Mouse (Mus musculus): Measurements from ENCODE around the gene Mrpl41. TPM values are rescaled to one million over a fixed set of nuclear protein-coding genes. Genes with fewer than 3 reads are reported as not detected.

Gene Mrpl41
- total RNA-seq (2015) (38.3 and 46.3 TPM in 2 replicates), total RNA-seq (2017) (69.8 and 73.4 TPM in 2 replicates)

DNA sequence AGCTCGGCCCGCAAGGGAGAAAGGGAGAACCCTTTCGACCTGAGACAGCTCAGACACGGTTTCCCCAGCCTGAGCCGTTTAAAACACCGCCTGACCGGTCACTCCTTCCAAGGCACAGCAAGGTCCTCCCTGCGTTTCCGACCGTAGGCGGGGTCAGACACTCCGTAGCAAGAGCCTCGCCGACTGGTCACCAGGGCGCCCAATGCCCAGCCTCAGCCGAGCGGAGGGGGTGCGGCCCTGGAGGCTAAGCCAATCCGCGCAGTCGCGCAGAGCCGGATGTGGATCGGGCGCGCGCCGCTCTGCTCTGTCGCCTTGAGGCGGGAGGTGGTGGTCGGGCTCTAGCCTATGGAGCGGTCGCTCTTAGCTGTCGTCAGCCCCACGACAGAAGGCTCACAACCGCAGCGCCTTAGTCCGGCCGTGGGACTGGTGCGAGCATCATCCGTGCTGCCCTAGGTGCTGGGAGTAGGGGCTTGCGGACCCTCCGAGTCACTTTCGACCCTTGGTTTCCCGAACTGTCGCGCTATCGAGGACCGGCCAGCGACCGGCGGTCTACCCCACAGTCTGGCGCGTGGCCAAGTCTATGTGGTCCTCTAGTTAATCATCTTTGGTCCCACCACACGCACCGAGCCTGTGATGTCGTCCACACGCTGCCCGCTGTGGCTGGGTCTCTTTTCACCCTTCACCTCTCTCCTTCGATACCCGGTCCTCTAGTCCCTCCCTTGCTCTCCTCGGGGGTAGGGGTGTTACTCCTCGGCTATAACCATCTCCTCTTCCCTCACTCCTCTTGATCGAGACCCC lies at the start of gene Mrpl41:
TSS of gene Mrpl41 (minus strand) at position 193 of the 798 bp plus-strand sequence.
- peak; percentile 77 for ATAC-seq (ENCODE audit: poor library complexity, severe bottlenecking)

DNA sequence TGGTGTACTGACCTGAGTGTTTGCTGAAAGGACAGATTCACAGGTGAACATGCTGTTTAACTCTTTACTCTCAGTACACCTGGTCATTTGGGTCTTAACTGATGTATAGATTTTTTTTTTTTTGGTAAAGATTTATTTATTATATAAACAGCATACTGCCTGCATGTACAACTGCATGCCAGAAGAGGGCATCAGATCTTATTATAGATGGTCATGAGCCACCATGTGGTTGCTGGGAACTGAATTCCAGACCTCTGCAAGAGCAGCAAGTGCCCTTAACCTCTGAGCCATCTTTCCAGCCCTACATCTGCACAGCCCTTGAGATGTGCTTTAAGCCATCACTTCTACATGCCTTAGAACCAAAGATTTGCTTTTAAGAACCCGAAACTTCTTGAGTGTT lies 47.8 kb upstream of the Mrpl41 start:
- no peak for ATAC-seq (ENCODE audit: poor library complexity, severe bottlenecking)

DNA sequence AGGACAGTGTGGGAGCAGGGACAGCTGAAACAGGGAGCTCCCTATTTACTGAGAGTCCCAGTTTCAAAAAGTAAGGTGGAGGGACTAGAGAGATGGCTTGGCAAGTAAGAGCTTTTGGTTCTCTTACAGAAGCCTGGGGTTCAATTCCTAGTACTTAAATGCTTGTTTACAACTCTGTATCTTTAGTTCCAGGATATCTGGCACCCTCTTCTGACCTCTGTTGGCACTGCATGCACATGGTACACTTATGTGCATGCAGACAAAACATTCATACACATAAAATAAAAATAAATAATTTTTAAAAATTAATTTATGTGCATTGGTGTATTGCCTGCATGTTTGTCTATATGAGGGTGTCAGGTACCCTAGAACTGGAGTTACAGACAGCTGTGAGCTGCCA lies 33.4 kb upstream of the Mrpl41 start:
- no peak for ATAC-seq (ENCODE audit: poor library complexity, severe bottlenecking)

DNA sequence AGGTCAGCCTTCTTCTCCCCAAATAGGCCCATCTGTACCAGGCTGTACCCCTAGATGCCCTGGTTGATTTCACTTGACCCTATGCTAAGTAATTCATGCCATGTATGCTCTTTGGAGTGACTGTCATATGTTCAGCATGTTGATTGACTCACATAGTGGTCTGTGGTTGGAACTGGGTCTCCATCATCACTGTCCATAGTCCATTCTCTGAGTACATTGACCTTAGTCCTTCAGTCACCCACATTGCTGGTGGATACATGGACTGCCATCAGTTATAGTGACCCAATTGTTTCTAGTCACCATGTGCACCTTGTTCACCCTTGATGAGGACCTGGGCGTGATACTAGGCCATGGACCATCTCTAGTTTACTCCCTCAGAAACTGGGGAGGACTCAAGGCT lies 31.9 kb upstream of the Mrpl41 start:
- no peak for ATAC-seq (ENCODE audit: poor library complexity, severe bottlenecking)

DNA sequence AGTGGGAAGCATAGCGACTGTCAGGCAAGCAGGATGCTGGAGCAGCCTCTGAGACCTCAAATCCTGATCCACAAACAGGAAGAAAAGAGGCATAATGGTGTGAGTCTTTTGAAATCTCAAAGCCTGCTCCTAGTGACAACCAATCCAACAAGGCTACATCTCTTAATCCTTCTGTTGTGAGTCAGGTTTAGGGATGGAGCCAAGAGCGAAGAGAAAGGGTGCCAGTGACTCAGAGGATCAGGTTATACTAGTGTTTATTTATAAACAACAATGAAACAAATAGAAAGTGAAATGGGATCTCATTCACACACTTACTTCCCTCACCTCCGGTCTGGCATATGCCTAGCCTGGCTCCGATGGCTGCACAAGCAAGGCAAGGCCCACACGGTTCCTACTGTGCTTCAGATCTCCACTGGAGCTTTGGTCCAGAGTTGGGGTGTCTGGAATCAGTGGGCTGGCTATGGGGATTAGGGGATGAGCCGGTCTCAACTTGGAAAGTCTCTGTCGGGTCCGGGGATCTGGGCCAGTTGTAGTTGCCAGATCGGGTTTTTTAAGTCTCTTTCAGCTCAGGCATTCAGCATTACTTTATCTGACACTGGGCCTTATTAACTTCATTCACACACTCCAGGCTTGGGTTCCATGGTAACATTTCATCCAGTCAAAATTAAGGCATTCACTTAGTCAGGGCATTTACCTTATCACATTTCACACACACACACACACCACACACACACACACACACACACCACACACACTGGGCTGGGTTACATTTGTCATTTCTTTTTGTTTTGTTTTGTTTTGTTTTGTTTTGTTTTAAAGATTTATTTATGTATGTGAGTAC lies 29.3 kb upstream of the Mrpl41 start:
- ATAC-seq (ENCODE audit: poor library complexity, severe bottlenecking): no peak

DNA sequence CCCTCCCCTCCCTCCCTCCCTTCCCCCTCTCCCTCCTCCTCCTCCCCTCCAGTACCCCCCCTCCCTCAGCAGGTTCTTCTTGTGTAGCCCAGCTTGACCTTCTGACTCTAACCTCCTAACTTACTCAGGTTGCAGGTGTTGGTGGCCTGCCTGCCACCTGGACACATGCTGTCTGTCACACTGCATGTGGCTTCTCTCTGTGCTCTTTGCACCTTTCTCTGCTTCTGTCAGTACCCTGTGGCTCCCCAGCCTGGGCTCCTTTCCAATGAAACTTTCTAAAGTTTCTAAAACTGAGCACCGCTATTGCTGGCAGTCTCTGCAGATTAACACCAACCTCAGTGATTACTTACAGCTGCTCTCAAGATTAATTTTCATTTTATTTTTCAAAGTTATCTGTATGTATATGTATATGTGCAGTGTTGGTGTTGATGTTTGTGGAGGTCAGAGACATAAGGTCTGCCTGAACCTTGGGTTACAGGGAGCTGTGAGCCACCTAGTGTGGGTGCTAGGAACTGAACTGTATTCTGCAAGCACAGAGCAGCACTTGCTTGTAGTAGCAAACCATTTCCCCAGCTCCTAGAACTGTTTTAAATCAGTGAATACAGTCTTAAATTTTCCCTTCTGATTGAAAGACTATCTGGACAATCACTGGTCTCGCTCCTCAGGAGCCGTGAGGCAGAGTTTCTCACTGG lies 25.8 kb upstream of the Mrpl41 start:
- no peak for ATAC-seq (ENCODE audit: poor library complexity, severe bottlenecking)

DNA sequence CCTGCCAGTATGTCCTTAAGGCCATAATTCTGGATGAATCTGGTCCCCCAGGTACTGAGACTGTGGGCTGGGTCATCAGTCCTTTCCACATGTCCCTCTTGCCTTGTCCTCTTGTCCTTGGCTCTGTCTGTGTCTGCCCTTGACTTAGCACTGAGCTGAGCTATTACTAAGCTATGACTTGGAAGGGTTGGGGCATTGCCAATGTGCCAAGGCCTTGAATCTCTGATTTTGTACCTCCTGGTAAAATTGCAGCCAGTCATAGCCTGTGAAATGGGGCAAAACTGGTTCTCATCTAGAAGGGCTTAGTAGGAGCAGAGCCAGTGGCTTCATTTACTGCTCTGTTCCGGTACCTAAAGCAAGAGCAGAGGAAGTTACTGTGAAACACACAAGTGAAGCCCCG lies 21.6 kb upstream of the Mrpl41 start:
- ATAC-seq (ENCODE audit: poor library complexity, severe bottlenecking): no peak

DNA sequence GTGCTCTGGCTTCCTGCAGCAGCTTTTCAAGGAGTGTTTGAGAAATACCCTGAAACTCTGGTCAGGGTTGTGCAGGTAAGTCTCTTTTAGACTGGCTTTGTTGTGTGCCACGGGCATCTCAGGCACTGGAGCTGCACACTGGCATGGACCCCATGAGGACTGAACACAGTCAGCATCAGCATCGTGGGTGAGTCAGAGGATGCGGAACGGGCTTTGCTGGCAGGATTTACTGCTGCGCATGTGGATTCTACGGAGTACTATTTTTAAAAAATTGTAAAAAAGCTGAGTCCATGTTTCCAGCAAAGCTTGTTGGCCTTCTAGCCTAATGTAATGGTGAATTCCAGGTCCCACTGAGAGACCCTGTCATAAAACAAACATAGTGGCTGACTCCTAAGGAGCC lies 20.4 kb upstream of the Mrpl41 start:
- ATAC-seq (ENCODE audit: poor library complexity, severe bottlenecking): no peak

DNA sequence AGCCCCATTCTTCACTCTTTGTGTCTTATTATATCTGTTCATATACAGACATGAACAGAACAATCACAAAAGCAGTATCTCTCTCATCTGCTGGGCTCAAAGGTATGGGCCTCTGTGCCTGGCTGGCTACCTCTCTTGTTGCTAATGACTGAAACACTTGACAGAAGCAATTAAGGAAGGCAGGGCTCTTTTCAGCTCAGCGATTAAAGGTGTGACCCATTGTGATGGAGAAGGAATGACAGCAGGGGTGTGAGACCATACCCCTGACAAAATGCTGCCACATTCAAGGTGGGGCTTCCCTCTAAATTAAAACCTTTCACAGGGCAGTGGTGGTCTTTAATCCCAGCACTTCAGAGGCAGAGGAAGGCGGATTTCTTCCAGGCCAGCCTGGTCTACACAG lies 12.9 kb upstream of the Mrpl41 start:
- no peak for ATAC-seq (ENCODE audit: poor library complexity, severe bottlenecking)

DNA sequence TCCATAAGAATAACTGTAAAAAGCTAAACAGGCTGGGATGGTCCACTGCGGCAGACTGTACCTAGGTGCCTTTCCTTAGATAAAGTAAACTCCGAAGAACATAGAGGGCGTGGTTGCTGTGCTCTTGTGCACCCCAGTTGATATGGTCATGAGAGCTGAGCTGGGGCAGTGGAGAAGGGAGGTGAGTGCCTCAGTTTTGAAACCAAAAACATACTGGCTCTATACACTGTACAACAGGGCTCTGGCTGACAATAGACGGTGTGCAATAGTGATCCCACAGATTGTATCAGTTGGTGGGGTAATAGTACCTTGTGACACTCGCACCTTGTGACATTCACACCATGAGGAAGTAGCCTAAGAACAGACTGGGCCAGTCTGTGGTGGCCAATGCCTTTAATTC lies 2.1 kb upstream of the Mrpl41 start:
- ATAC-seq (ENCODE audit: poor library complexity, severe bottlenecking): peak; percentile 53

DNA sequence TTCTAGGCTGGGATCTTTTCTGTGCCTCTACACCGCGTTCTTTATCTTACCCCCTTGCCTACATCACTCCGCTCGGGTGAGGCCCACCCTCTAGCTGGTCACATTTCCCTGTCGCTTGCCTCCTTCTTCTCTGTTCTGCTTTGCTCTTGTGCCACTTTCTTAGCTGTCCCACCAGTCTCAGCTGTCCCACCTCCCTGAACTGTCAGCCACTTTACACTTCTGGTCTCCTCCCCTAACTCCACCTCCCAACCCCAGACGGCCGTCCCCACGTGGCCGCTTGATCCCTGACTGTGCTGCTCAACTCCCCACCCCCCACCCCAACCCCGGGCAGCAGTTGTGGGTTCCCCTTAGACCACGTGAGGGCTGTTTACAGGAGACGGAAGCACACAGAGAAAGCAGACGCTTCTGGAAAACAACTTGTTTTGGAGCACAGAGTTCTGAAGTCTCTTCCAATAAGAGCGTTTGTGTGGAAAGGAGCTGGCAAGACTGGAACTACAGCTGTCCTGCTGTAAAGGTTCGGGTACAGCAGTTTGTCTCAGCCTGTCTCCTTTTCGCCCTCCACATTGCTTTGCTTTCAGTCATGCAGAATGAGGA lies 903 bp upstream of the Mrpl41 start, which contains the start of gene Pnpla7:
TSS of gene Pnpla7 (plus strand) at position 330 of the 594 bp plus-strand sequence.
- peak; percentile 63 for ATAC-seq (ENCODE audit: poor library complexity, severe bottlenecking)

DNA sequence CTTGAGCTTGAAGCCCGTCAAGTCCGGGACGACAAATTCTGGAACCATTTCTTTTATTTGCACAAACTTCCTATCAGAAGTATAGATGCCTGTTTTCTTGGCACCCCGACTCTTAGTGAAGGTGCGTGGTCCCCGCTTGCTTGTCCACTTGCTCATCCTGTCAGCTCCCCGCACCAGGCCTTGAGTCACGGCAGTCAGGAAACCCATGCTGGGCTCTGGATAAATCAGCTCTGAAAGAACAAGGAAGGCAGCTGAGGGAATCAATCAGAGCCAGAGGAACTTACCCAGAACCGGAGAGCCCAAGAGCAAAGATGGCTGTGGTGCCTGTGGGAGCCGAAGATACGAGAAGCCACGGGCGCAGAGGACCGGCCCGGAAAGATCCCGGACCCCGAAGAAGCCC lies 446 bp downstream of the Mrpl41 start:
- peak; percentile 3; the same call in 1 of the 2 replicates for ATAC-seq (ENCODE audit: poor library complexity, severe bottlenecking)

DNA sequence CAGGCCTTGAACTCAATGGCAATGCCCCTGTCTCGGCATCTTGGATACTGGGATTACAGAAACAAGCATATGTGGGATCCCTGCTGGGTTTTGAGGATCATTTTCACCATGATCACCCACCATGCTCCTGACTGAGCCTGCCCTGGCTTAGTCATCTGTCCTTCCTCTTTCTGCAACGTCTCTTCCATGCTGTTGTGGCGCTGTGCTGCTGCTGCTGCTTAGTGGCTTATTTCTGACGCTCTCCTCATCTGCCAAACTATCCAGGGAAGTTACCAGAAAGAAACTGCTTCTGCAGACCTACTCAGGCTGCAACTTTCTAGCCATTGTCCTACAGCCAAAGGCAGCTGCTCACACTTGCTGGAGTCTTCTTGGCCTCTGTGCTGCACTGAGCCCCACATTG lies 4.5 kb downstream of the Mrpl41 start:
- no peak for ATAC-seq (ENCODE audit: poor library complexity, severe bottlenecking)

DNA sequence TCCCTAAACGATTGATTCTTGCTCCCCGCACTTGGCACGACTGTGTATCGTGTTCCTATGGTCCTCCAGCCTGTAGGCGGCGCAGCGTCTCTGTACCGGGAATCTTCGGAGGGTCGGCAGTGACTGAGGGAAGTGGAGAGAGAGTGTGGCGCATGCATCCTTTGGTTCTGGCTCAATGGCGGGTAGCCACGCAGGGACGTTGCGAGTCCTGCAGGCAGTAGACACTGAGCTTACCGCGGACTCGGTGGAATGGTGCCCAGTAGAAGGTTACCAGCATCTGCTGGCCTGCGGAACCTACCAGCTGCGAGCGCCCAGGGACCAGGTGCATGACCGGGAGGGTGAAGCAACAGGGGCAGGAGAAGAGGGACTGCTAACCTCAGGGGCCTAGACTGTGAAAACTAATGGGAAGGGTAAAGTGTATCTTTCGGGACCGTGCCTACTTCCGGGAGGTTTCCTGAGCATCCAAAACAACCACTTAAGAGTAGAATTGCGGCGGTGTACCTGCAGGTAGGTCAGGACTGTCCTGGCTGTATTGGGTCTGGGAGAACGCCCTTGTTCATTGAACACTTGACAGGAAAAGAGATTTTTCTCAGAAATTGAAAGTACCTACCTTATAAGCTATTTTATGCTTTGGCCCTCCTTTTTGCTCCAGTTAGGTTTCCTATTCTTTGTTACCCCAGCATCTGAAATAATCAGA lies 12.4 kb downstream of the Mrpl41 start, which contains the start of gene Dph7:
TSS of gene Dph7 (plus strand) at position 97 of the 697 bp plus-strand sequence.
- peak; percentile 100 for ATAC-seq (ENCODE audit: poor library complexity, severe bottlenecking)

DNA sequence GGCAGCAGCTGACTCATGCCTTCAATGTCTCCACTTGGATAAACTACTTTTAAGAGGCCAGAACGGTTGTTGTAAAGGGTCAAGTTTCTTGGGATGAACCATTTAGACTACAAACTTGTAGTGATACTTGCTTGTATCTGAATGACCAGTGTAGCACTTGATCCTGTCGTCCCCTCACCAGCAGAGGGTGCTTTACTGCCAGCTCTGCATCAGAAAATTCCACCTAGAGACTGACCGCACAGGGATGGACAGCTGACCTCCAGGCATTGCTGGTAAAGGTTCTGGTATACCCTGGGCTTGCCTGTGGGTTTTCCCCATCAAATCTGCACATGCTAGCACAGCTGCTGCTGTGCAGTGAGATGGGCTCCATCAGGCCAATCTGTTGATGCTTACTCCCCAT lies 14.0 kb downstream of the Mrpl41 start:
- no peak for ATAC-seq (ENCODE audit: poor library complexity, severe bottlenecking)

DNA sequence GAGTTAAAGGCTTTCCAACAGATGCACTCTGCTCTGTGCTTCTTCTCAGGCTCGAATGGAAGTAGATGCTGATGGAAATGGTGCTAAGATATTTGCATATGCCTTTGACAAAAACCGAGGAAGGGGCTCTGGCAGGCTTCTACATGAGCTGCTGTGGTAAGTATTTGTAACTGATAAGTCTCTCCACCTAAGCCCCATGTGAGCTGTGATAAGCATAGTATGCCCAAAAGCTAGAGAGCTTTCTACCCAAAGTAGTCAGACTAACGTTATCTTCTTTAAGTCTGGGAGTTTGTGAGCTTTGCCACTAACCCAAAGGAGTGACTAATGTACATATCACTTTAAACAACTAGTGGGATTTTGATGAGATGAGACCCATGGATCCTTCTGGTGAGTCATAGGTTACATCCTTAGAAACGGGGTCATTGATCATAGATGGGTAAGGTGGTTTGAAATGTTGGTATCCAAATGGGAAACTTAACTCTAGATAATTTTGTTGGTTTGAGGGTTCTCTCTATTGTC lies 22.3 kb downstream of the Mrpl41 start:
- ATAC-seq (ENCODE audit: poor library complexity, severe bottlenecking): no peak

DNA sequence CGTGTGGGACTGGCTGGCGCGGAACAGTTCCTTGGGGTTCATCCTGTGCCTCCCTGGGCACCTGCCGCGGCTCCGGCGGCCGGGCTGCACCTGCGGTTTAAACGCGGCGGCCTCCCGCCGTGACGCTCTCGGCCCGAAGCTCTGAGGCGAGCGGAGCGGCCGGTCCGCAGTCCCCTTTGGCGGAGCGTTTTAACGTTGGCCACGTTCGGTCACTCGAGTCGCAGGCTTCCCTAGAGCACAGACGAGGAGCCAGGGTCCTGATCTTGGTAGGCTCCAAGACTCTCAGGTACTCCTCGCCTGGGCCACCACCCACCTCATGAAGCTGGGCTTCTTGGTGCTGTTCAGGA lies 24.7 kb downstream of the Mrpl41 start:
- ATAC-seq (ENCODE audit: poor library complexity, severe bottlenecking): peak; percentile 30; the same call in 1 of the 2 replicates

DNA sequence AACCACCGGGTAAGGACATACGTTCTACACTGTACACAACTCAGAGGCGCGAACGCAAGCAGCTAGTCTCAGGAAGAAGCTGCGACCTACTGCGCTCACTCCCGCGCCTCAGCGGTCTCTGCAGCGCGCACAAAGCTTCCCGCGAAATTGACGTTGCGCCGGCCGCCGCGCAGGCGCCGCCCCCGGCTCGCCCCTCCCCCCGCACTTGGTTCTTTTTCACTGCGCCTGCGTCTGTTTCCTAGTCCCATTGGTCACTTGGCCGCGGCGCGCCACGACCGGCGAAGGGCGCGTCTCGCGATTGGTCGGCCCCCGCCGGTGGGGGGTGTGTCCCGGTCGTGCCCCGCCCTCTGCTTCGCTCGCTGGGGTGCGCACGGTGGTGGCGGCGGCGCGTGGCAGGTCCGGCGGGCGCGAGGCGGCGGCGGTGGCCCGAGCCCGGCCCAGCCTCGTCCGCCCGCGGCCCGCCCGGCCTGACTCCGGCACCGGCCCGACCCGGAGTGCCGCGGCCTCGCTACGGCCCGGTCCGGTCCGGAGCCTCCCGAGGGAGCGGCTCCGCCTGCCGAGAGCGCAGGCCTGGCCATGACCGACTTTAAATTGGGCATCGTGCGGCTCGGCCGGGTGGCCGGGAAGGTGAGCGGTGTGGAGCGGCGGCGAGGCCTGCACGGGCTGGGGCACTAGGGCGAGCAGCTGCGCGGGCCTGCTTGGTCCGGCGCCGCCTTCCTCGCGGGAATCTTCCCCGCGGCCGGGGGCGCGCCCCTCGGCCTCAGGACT lies 25.3 kb downstream of the Mrpl41 start, which contains the start of gene Zmynd19:
TSS of gene Zmynd19 (plus strand) at position 372 of the 768 bp plus-strand sequence.
- peak; percentile 100 for ATAC-seq (ENCODE audit: poor library complexity, severe bottlenecking)

DNA sequence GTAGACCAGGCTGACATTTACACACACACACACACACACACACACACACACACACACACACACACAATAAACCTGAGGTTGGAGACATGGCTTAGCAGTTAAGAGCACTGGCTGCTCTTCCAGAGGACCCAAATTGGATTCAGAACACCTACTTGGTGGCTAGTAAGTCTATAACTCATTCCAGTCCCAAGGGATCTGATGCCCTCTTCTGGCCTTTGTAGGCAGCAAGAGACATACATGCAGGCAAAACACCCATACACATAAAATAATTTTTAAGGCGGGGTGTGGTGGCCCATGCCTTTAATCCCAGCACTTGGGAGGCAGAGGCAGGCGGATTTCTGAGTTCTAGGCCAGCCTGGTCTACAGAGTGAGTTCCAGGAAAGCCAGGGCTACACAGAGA lies 30.6 kb downstream of the Mrpl41 start:
- 0 out of 2 replicates have a peak, but pooled peaks have one; percentile 52 for ATAC-seq (ENCODE audit: poor library complexity, severe bottlenecking)
